ENCODE assay signal across 19 mouse cellular contexts in the genomic region with DNA sequence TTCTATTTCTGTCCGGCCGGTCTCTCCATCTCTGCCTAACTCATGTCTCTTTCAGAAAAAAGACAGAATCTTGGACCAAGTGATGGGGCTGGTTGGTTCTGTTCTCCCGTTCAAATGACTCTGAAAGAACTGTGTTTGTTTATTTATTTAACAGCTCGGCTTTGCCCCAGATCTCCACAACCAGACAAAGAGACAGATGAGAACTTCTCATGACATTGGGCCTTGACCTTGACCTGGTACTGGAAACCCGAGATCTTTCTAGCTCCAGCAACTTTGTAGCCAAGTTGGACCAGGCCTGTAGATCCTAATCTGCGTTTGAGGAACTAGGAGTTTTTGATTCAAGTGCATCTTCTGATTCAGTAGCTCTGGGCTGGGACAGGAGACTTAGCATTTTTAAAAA. TPM values are rescaled to one million over a fixed set of nuclear protein-coding genes. Genes with fewer than 3 reads are reported as not detected.
"Had no signal": no experiment of that assay in that cellular context is flagged by ENCODE, and none has a peak within 500 bp of the region (broad histone marks: within the 10 kb centered on the region; RNA-seq: fewer than 3 reads in every experiment).

No protein-coding gene starts in this region.

- H3K36me3 ChIP-seq: kidney, embryonic 15.5 days; limb, embryonic 10.5 days; limb, embryonic 13.5 days; liver, embryonic 13.5 days; lung, embryonic 15.5 days; midbrain, embryonic 10.5 days; midbrain, embryonic 13.5 days; neural tube, embryonic 13.5 days had no signal

- H3K27ac ChIP-seq: kidney, embryonic 15.5 days; layer of hippocampus, adult 2 months; limb, embryonic 10.5 days; limb, embryonic 13.5 days; liver, embryonic 13.5 days; lung, embryonic 15.5 days; midbrain, embryonic 10.5 days; midbrain, embryonic 13.5 days; neural tube, embryonic 13.5 days had no signal

- H3K4me1 ChIP-seq: megakaryocyte, embryonic 14.5 days; midbrain, embryonic 13.5 days; neural tube, embryonic 13.5 days had no signal

- H3K4me3 ChIP-seq: kidney, embryonic 15.5 days; layer of hippocampus, adult 2 months; limb, embryonic 10.5 days; limb, embryonic 13.5 days; liver, embryonic 13.5 days; lung, embryonic 15.5 days; megakaryocyte, embryonic 14.5 days; midbrain, embryonic 10.5 days; midbrain, embryonic 13.5 days; myocyte; neural tube, embryonic 13.5 days had no signal

- H3K9me3 ChIP-seq: kidney, embryonic 15.5 days; limb, embryonic 10.5 days; limb, embryonic 13.5 days; liver, embryonic 13.5 days; lung, embryonic 15.5 days; midbrain, embryonic 13.5 days had no signal

- H3K4me2 ChIP-seq: kidney, embryonic 15.5 days; limb, embryonic 13.5 days; liver, embryonic 13.5 days; lung, embryonic 15.5 days; midbrain, embryonic 13.5 days; neural tube, embryonic 13.5 days had no signal

- H3K27me3 ChIP-seq: kidney, embryonic 15.5 days; limb, embryonic 13.5 days; liver, embryonic 13.5 days; lung, embryonic 15.5 days; megakaryocyte, embryonic 14.5 days had no signal

- H3K9ac ChIP-seq: kidney, embryonic 15.5 days; limb, embryonic 13.5 days; liver, embryonic 13.5 days; lung, embryonic 15.5 days; midbrain, embryonic 13.5 days; neural tube, embryonic 13.5 days had no signal

- ATAC-seq: intestine, postnatal 0 days; midbrain, embryonic 13.5 days; midbrain, embryonic 16.5 days had no signal

- DNase-seq: layer of hippocampus, adult 9-11 months; liver; liver, embryonic 13.5 days; retina, postnatal 1 day; thymus, postnatal 25 days had no signal

RNA-seq across cellular contexts. Expression of a gene that starts 53.6 kb away (rescaled TPM):
- total RNA-seq: monocyte, adult 5-6 weeks; neutrophil, adult 5-6 weeks had no signal
- polyA plus RNA-seq: lung, embryonic 15.5 days had no signal
